Mouse (Mus musculus): ENCODE data around the gene Muc15. TPM values are rescaled to one million over a fixed set of nuclear protein-coding genes. Genes with fewer than 3 reads are reported as not detected.
A peak's percentile ranks its signal among the peaks of the same experiment; 100 is the strongest.

Gene Muc15
- not detected for total RNA-seq (2021)
- long read RNA-seq, experiment 1 = 0 reads
- long read RNA-seq, experiment 2 = 0 reads

DNA sequence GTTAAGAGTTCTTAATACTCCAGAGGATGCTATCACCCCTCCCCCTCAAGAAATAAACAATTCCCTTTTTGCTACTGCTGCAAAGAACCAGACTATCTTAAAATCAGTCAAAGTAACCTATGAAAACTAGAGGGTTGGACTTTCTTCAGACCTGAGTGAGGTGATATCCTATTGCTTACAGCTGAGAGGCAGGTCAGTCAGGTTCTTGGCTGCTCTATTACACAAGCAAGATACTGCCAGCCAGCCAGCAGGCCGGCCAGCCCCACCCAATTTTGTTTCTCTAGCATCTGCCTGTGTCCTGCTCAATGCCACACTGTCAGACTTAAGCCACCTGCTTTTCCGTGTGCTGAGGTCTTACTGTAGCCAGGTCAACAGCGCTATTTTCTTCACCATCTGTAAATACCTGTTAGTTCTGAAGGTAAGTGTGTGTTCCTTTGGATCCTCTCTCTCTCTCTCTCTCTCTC, at the start of gene Muc15:
Gene Muc15 (plus strand): TSS at position 51 of the 464 bp plus-strand sequence.
- DNase-seq = no peak

DNA sequence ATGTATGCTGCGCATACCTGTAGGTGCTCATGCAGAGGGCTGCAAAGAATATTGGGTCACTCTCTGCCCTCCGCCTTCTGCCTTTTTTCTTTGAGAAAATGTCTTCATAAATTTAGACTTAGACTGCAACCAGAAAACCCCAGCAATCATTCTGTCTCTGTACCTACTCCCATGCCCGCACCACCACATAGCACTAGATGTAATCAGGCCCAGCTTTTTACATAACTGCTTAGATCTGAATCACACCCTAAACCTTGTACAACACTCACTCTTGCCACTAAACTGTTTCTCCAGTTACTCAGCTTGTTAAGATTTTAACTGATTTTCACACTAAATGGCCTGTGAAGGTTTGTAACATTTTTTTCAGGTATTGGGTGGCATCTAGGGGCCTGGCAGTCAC, 11.7 kb upstream of the Muc15 start:
- DNase-seq = no peak

GRCm38 (mm10) chr2:110710055-110710720, 11.0 kb upstream of the Muc15 start:
- peak; percentile 42 for DNase-seq

GRCm38 (mm10) chr2:110719051-110719450, 2.1 kb upstream of the Muc15 start:
- DNase-seq = no peak

DNA sequence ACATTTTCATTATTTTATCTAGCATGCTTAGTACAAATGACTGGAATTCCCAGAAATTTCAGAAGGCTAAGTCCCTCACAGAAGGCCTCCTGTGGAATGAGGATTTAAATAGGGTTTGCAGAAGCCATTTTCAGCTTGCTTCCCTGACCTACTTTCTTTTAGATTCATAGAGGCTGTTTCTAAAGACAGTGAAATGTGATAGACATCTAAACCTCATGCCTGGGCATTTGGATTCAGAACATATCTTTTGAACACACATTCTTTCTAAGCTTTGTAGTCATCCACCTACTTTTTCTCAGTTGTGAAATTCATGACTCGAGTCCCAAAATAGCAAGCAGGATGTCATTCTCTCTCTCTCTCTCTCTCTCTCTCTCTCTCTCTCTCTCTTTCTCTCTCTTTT, 1.1 kb downstream of the Muc15 start:
- no peak for DNase-seq

- no peak for DNase-seq
Observed at GRCm38 (mm10) chr2:110726106-110726505, 5.0 kb downstream of the Muc15 start.

DNA sequence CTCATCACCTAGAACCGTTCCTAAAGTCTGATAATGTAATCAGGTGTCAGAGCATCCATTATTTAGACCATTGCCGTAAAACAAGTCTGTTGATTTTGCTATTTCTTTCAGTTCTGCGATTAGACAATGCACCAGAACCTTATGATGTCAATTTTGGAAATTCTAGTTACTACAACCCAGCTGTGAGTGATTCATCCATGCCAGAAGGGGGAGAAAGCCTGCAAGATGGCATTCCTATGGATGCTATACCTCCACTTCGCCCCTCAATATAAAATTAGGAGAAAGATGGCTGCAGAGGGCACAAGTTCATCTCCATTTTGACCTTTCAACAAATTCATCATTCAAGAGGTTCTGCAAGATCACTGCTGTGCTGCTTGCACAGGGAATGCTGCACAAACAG, 16.1 kb downstream of the Muc15 start:
- no peak for DNase-seq

DNA sequence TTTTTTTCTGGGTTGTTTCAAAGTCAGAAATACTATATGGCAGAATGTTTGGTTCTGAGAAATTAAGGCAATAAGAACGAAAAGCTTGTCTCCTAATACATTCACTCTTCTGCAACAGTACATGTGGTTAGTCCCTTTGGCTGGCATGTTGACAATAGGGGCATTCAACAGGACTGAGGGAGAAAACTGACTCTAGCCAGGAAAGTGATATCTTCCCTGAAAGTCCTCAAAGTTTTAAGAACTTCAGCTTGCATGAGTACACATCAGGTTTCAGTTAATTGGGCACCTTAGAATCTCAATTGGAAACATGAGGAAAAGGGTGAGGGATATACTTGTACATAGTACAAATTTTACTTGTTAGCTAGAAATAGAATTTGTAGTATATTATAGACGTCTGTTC, 16.8 kb downstream of the Muc15 start:
- no peak for DNase-seq

- no peak for DNase-seq
Observed at GRCm38 (mm10) chr2:110739781-110740180, 18.6 kb downstream of the Muc15 start.

GRCm38 (mm10) chr2:110740493-110740892, 19.4 kb downstream of the Muc15 start:
- no peak for DNase-seq

DNA sequence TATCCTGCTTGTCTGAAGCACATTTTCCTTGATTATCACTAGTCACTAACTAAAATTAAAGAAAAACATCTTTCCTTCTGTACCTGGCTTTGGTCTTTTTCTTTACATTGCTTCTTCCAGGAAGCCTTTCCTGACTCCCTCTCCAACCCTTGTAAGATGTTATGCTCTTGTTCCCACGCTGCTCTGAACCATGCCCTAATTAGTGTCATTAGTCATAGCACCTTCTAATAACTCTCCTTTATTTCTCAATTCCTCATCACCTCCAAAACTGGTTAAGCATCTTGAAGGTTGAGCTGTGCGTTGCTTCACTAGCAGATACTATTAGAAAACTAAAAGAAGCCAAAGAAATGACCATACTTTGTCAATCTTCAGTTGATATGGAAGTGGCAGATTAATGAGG, 36.4 kb downstream of the Muc15 start:
- no peak for DNase-seq

- no peak for DNase-seq
Observed at GRCm38 (mm10) chr2:110759434-110759833, 38.3 kb downstream of the Muc15 start.

- no peak for DNase-seq
Observed at GRCm38 (mm10) chr2:110787396-110787795, 66.3 kb downstream of the Muc15 start.

Other genes starting within 250 kb of the Muc15 start
- under 1 TPM in 1 of 2 experiments, not detected in 1; 0.09 TPM for gene Slc5a12, start 124.0 kb upstream of the Muc15 start, total RNA-seq (2021)
- under 1 TPM; 0.09 to 0.12 TPM for gene Ano3, start 229.6 kb downstream of the Muc15 start, total RNA-seq (2021)

Data from adrenal gland, postnatal 10 days (tissue).